Mouse (Mus musculus) layer of hippocampus, postnatal 14 days (tissue): Measurements from ENCODE around the gene Il17c. TPM values are rescaled to one million over a fixed set of nuclear protein-coding genes. Genes with fewer than 3 reads are reported as not detected.
A peak's percentile ranks its signal among the peaks of the same experiment; 100 is the strongest.

Source experiments
- DNase-seq, 2 experiments: peaks; one replicate each; pipeline ENCODE4 v3.0.0; 2021 to 2022; ENCODE audit warnings: low spot score in 2 of 2, mixed read lengths in 1 of 2
- long read RNA-seq, 2 experiments: library from polyadenylated mRNA; stranded (forward); transcript quantifications; one replicate each; pipeline ENCODE4 v2.0.0; 2021
- total RNA-seq, 2 experiments: library from RNA; stranded (reverse); gene quantifications; 2 replicates each; pipeline ENCODE4 v1.2.3; 2021

Il17c gene
- not detected for total RNA-seq
- long read RNA-seq, experiment 1 = 0 reads
- long read RNA-seq, experiment 2 = 0 reads

DNA sequence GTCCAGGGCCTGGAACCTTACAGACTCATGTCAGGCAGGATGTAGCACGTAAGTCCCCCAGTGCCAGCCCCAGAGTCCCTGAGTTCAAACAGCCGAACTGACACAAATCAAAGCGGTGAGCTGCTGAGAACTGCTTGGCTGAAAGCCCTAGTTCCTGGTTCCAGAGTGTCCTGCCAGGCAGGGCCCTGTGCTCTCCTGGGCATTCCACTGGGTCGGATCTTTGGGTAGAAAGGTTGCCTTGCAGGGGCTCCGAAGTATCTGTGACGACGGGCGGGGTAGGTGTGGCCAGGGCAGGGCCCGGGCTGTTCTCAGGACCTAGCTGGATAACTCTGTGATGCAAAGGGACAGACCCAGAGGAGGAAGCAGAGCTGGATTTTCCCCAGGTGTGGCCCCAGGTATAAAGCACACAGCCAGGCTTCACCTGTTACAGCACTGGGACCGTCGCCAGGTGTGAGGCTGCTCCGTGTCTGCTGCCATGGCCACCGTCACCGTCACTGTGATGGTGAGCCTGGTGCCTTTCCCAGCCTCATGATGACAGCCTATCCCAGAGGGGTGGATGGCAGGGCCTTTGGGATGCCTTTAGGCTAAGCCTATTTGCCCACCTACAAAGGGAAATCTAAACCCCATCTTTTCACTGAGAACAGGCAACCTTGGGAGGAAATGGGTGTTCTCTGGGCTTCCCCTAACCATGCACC is at the start of gene Il17c:
Gene Il17c (plus strand): TSS at position 645 of the 695 bp plus-strand sequence.
- no peak for DNase-seq

DNA sequence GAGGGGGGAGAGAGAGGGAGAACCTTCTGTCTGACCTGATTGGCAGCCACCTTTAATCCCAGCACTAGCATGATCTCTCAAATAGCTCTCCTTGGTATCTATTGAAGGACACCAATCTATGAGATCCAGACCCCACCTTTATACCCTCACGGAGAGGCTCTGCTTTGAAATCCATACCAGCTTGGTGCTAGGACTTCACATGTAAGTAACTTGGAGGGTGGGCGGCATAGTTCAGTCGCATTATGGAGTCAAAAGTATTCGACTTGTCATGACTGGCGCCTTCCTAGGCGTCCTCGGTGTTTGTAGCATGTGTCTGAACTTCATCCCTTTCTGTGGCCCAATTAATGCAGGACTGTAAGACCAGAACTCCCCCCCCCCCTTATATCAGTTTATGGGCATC is 46.5 kb upstream of the Il17c start:
- no peak for DNase-seq

GRCm38 (mm10) chr8:122375751-122376364 is 46.0 kb upstream of the Il17c start:
- no peak for DNase-seq

GRCm38 (mm10) chr8:122376365-122377231 is 45.2 kb upstream of the Il17c start, which contains the start of gene Zc3h18:
TSS of gene Zc3h18 (plus strand) at chr8:122376609.
- DNase-seq = peak; percentile 99 to 100

DNA sequence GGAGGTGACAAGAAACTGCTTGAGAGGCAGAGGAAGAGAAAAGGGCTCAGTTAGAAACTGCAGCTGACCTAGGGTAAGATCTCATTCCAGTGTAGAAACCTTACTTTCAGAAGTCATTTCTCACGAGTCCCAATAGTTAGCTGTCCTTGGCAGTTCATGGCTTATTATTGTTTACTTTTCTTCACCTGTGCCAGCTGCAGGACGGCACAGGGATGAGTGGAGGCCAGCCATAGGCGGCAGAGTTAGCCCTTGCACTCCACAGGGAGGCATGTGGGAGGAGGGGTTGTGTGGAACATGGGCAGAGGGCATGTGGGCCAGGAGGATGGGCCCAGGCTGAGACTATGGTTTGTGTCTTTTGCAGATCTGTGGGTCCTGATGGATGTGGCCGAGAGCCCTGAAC is 38.8 kb upstream of the Il17c start:
- no peak for DNase-seq

DNA sequence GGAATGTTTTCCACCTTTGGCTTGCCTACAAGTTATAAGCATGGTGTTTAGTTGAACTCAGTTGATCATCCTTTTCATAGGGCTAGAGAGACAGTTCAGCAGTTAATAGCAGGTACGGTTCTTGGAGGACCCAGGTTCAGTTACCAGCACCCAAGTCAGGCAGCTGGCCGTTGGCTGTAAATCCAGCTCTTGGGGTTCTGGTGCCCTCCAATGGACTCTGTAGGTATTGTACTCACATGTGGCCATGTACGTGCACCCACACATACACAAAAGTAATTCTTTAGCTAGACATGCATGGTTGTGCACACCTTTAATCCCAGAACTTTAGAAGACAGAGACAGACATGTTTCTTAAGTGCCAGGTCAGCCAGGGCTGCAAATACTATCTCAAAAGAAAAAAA is 32.5 kb upstream of the Il17c start:
- DNase-seq = no peak

- no peak for DNase-seq
These were observed 31.1 kb upstream of the Il17c start for GRCm38 (mm10) chr8:122390758-122391157.

GRCm38 (mm10) chr8:122393717-122394116 is 28.1 kb upstream of the Il17c start:
- DNase-seq = no peak

DNA sequence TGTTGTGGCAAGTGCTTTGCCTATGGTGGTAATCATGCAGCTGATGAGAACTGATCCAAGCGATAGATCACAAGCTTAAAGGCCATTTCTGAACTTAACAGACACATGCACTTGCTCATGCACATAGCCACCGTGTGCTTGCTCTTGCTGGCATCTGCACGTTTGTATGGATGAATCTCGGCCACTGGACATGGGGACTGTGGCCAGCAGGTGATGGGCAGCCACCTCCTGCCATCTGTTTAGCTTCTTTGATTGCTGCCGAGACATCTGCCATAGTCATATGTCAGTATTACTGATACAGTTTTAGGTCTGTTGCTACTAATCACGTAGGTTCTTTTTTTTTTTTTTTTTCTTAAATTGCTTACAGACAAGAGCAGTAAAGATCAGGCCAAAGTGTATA is 26.5 kb upstream of the Il17c start:
- DNase-seq = no peak

- DNase-seq = no peak
These were observed 23.6 kb upstream of the Il17c start for GRCm38 (mm10) chr8:122398186-122398585.

- DNase-seq = no peak
These were observed 16.5 kb upstream of the Il17c start for GRCm38 (mm10) chr8:122405146-122405805.

DNA sequence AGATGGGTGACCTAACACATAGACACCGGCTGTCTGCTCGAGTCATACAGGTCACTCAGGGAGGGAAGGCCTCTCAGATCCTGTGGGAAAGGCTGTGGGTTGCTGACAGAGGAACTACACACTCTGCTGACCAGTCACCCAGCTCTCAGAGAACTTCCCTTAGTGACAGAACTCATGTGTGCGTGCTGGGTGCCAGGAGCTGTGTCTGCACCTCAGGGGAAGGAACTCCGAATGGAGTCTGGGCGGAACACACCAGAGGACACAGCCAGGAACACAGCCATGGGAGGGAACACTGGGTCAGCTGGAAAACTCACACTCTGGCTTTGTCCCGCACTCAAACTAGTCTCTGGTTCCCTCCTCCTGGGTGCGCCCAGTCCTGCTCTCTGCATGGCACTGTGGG is 14.1 kb upstream of the Il17c start:
- no peak for DNase-seq

DNA sequence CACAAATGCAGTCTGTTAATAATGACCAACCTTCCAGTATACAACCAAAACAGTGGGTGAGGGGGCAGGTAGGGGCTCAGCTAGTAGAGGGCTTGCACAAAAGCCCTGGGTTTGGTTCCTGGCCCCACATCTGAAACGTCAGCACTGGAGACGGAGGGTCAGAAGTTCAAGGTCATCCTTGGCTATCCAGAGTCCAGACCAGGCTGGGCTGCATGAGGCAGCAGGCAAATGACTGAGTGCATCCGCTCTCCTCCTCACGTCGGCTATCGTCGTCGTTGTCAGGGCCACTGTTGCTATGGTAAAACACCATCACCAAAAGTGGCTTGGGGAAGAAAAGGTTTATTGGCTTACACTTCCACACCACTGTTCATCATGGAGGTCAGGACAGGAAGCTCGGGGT is 7.5 kb upstream of the Il17c start:
- DNase-seq = no peak

- no peak for DNase-seq
These were observed 6.3 kb upstream of the Il17c start for GRCm38 (mm10) chr8:122415554-122415953.

GRCm38 (mm10) chr8:122419881-122420555 is 1.8 kb upstream of the Il17c start:
- peak in 1 of 2 experiments; percentile 22 for DNase-seq

GRCm38 (mm10) chr8:122423217-122423616 is 1.4 kb downstream of the Il17c start:
- DNase-seq = no peak

DNA sequence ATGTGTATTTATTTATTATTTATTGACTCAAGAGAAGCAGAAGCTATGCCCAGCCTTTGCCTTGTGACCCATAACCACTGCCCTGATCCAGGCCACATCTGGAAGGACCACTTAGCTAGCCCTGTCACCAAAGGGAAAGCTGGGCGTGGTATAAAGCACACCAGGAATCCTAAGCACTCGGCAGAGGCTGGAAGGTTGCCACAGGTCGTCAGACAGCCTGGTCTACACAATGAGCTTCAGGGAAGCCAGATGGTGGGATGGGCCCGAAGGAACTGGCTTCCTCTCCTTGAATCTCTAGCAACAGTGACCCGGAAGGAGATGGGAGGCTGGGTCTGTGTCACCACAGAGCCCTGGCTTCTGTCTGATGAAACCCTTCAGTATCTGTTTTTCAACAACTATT is 1.8 kb downstream of the Il17c start:
- no peak for DNase-seq

DNA sequence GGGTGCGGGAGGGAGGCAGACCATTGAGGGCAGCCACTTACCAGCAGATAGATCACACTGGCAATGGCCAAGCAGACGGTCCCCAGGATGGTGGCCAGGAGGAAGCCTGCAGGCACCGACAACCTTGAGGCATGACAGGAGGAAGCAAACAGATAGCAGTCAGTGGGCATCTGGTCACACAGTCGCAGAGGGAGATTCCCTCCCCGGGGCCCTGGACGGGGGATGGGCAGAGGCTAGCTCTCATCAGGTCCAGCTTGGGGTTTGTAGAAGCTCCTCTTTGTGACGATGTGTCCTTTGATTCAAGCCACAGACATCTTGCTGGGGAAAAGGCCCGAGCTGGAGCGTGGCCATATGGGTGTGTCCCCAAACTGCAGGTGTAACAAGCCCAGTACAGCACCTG is 4.3 kb downstream of the Il17c start:
- no peak for DNase-seq

DNA sequence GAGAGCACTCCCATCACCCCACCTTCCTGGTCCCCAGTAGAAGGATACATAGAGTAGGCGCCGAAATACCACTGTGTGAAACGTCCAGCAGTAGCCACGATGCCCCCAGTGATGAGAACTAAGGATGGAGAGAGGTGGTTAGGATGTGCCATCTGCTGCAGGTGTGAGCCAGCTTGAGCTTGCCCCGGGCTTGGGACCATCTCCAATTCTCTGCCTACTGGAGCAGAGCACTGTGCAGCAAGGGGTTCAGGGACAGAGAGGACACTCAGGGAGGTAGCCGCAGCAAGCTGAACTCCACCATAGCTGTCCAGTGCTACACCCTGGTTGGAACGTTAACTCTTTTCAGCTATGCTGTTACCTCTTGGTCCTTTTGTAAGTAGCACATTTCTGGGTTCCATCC is 5.8 kb downstream of the Il17c start:
- no peak for DNase-seq

- no peak for DNase-seq
These were observed 6.3 kb downstream of the Il17c start for GRCm38 (mm10) chr8:122428163-122428562.
